Mouse (Mus musculus) c-Kit-negative CD71-positive TER-119-positive erythroid progenitor cells, embryonic 14.5 days (primary cell): ENCODE measurements around the gene Fgfr2.
"Not testable (repeated sequence)": the region's sequence is repeated elsewhere in the genome, so short reads cannot be mapped to it uniquely, and the experiment has no call there.

Source experiments
- DNase-seq: peaks from one replicate; pipeline ENCODE4 v3.0.0-alpha.2; 2013; ENCODE audit warnings: low read depth, low spot score

Fgfr2 gene

DNA sequence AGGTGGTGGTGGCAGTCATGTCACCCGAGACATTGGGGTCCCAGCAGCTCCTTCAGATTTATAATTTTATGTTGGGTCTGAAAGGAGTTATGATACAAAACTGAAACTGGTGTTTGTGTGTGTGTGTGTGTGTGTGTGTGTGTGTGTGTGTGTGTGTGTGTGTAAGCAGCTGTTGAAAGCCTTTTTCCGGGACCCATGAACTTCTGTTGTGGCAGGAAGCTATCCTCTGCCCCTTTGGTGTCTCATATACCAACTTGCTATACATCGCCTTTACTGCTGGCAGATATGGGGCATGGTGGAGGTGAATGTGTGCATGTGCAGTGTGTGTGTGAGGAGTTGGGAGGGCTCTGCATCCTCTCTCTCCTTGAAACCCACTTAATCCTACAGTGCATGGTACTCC is 2049.7 kb downstream of the Fgfr2 start:
- not testable (repeated sequence) for DNase-seq

DNA sequence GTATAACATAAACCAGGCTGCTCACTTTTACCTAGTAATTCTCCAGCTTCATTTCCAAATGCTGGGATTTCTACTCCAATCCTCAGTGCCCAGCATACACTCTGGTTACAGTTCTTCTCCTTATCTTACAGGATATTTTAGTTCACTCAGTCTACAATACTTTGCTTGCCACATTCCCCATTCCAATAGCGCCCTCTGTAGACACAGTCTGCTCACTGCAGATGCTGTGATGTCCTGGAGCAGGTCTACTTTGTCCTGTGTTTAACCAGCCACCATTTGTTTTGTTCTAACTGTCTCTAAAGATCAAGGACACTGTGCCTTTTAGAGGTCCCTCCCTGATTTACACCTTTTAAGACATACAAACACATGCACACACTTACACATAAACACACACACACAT is 2055.0 kb downstream of the Fgfr2 start:
- not testable (repeated sequence) for DNase-seq

DNA sequence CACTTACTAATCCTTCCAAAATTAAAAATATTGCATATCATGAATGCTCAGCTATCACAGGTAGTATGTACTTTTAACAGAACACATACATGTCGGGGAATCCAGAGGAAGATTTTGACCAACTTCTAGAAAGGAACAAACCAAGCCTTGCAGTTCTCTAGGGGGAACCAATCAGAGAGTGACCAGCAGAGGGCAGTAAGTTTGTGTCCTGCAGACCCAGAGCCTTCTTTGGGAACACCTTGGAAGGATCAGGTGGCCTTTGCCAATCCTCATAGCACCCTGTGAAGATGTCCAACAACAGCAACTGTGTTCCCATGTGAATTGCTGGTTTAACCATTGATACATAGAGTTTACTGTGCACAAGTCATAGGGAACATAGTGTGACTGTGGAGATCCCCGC is 2060.6 kb downstream of the Fgfr2 start:
- DNase-seq = no peak

DNA sequence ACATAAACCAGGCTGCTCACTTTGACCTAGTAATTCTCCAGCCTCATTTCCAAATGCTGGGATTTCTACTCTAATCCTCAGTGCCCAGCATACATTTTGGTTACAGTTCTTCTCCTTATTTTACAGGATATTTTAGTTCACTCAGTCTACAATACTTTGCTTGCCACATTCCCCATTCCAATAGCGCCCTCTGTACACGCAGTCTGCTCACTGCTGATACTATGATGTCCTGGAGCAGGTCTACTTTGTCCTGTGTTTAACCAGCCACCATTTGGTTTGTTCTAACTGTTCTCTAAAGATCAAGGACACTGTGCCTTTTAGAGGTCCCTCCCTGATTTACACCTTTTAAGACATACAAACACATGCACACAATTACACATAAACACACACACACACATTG is 2063.3 kb downstream of the Fgfr2 start:
- not testable (repeated sequence) for DNase-seq

DNA sequence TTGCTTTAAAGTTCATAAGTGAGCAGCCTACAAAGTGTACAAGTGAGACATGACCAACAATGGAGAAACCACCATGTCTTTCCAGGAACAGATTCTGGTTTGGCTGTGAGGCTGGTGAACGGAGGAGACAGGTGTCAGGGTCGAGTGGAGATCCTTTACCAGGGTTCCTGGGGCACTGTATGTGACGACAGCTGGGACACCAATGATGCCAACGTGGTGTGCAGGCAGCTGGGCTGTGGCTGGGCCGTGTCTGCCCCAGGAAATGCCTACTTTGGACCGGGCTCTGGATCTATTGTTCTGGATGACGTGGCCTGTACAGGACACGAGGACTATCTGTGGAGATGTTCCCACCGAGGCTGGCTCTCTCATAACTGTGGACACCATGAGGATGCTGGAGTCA is 2065.2 kb downstream of the Fgfr2 start:
- DNase-seq = not testable (repeated sequence)

DNA sequence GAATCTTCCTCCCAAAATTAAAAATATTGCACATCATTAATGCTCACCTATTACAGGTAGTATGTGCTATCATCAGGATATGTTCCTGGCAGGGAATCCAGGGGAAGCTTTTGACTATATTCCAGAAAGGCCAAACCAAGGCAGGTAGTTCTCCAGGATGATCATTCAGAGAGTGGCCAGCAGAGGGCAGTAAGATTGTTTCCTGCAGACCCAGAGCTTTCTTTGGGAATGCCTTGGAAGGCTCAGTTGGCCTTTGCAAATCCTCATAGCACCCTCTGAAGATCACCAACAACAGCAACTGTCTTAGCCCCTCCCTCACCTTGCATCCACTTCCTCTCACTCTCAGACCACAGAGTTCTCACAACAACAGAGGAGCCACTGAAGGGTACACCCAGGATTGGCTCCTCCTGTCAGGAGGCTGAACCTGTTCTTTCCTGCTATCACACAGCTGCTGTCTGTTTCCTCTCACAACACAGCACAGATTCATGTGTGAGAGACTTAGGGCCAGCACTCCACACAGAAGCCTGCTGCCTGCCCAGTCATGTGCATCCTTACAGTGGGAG is 2068.3 kb downstream of the Fgfr2 start:
- DNase-seq = no peak

DNA sequence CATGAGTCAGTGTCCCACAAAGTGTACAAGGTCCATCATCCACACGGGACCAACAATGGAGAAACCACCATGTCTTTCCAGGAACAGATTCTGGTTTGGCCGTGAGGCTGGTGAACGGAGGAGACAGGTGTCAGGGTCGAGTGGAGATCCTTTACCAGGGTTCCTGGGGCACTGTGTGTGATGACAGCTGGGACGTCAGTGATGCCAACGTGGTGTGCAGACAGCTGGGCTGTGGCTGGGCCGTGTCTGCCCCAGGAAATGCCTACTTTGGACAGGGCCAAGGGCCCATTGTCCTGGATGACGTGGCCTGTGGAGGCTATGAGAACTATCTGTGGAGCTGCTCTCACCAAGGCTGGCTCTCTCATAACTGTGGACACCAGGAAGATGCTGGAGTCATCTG is 2073.3 kb downstream of the Fgfr2 start:
- DNase-seq = not testable (repeated sequence)

DNA sequence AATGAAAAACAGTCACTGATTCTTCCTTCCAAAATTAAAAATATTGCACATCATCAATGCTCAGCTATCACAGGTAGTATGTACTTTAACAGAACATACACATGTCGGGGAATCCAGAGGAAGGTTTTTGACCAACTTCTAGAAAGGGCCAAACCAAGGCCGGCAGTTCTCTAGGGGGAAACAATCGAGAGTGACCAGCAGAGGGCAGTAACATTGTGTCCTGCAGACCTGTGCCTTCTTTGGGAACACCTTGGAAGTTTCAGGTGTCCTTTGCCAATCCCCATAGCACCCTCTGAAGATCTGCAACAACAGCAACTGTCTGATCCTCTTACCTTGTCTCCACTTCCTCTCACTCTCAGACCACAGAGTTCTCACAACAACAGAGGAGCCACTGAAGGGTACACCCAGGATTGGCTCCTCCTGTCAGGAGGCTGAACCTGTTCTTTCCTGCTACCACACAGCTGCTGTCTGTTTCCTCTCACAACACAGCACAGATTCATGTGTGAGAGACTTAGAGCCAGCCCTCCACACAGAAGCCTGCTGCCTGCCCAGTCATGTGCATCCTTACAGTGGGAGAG is 2077.8 kb downstream of the Fgfr2 start:
- DNase-seq = not testable (repeated sequence)

DNA sequence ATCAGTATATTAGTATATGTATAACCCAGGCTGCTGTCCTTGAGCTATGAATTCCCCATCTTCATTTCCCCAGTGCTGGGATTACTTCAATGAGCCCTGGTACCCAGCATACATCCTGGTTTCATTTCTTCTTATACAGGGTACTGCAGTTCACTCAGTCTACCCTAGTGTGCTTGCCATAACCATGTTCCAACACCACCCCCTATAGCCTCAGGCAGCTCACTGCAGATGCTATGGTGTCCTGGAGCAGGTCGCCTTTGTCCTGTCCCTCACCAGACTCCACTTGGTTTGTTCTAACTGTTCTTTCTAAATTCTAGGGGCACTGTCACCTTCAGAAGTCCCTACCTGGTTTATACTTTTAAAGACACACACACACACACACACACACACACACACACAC is 2080.5 kb downstream of the Fgfr2 start:
- no peak for DNase-seq

DNA sequence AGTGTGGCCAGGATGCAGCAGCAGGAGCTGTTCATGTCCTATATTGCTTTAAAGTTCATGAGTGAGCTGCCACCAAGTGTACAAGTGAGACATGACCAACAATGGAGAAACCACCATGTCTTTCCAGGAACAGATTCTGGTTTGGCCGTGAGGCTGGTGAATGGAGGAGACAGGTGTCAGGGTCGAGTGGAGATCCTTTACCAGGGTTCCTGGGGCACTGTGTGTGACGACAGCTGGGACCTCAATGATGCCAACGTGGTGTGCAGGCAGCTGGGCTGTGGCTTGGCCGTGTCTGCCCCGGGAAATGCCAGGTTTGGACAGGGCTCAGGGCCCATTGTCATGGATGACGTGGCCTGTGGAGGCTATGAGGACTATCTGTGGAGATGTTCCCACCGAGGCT is 2082.4 kb downstream of the Fgfr2 start:
- not testable (repeated sequence) for DNase-seq

DNA sequence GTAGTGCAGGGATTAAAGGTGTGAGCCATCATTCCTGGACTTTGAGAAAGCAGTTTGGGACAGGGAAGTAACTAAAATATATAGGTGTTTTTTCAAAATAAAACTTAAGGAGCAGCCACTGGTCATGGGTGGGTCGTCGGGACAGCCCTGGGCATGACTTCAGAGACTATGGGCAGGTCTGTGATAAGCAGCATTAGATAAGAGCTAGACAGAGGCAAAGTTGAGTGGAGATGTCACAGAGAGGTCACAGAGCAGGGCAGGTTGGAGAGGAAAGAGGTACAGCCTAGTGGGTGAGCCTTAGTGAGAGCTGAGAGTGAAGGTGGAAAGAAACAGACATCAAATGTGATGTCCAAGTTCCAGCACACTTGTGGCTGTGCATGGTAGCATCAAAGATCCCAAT is 2086.1 kb downstream of the Fgfr2 start:
- DNase-seq = no peak

DNA sequence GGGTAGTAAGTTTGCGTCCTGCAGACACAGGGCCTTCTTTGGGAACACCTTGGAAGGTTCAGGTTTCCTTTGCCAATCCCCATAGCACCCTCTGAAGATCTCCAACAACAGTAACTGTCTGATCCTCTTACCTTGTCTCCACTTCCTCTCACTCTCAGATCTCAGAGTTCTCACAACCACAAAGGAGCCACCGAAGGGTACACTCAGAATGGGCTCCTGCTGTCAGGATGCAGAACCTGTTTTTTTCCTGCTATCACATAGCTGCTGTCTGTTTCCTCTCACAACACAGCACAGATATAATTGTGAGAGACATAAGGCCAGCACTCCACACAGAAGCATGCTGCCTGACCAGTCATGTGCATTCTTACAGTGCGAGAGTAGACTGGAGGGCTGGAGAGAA is 2086.8 kb downstream of the Fgfr2 start:
- DNase-seq = no peak

DNA sequence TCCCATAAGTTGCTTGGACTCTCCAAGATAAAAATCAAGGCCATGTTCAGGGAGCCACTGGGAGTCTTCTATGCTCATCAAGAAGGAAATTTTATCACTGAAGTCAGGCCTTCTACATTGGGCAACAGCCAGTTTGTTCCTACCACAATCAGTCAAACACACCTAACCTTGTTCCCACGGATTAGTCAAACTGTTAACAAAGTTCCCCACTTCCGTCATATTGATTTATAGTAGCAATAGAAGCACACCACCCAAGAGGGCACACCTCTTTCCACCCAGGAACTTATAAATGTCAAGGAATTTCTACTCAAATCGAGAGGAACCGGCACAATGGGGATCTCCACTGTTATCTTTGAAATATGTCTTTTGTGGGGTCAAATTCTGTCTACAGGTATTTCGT is 2091.4 kb downstream of the Fgfr2 start, which contains the start of gene Dmbt1:
Gene Dmbt1, plus strand, starts transcription at position 299 of the 400 bp plus-strand sequence.
- DNase-seq = no peak

DNA sequence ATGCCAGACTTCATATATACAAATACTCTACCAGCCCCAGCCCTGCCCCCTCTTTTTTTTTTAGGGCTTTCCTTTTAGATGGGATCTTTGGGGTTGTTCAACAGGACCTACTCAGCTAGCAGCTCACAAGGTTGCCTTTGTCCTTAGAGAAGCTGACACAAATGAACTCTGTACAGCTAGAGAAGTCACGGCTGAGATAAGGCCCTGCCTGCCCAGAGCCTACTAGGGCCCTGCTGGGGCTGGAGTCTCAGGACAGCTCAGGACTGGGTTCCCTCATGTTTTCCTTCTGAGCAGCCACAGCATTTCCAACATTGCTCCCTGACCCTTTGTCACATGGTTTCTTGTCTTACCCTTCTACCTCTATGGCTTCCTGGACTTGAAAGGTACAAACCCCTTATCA is 2095.6 kb downstream of the Fgfr2 start:
- no peak for DNase-seq

DNA sequence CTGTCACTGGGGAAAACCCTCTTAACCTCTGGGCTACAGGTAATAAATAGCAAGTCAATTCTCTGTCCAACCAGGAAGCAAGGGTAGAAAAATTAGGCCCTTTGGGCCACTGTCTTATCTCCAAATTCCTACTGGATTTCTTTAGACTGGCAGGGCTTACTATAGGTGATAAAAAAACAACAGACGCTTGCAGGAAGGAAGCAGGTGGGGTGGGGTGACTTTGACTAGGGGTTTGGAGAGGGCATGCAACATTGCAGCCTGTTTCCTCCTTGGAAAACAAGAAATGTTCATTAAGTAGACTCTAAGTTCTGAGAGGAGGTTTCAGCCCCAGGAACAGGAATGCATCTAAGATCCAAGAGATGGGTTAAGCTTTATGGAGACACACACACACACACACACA is 2098.3 kb downstream of the Fgfr2 start:
- DNase-seq = no peak

DNA sequence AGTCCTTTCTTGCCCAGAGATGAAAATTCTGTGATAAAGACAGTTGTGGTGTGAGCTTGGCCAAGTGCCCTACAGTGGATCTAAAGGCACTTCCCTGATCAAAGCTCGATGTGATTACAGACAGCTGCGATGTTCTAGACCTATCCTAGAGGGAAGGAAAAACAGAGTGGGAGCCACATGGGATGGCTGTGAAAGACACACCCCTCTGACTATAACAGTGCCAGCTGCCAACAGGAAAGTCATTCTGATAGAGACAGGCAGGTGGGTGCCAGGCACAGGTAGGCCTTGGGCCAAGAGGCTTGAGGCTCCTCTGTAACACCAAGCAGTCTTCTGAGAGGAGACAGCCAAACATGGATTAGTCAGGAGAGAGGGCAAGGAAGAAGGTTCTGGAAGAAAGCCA is 2104.0 kb downstream of the Fgfr2 start:
- DNase-seq = no peak

DNA sequence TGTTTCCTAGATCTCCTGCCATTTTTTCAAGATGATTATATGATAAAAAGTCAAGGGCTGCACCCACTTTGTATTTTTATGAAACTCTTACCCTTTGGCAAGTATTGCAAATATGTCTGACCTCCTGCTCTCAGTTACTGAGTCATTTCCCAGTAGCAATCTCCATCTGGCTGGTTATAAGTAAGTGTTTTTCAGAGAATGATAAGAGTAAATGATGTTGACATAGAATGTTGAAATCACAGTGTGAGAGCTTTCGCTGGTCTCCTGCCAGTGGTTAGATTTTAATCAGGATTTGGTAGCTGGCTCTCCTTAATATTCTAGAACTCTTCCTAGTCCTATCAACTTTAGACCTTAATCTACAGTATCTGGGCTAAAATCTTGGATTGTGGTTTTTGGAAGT is 2111.2 kb downstream of the Fgfr2 start:
- DNase-seq = no peak

DNA sequence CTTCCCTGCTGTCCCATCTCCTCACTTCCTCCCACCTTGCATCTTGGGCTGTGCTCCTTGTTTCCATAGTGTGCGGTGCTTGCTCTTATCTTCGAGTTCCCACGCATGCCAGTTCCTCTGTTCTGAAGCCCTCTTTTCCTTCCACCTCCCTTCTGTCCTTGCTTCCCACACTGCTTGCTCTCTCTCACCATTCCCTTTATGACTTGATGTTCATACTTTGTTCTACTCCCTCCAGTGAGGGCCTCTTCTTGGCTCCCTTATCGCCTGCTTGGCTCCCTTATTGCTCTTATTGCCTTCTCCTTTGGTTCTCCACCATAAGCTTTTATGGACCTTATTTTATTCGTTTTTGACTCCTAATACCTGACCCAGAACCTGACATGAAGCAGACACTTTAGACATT is 2114.0 kb downstream of the Fgfr2 start:
- no peak for DNase-seq

DNA sequence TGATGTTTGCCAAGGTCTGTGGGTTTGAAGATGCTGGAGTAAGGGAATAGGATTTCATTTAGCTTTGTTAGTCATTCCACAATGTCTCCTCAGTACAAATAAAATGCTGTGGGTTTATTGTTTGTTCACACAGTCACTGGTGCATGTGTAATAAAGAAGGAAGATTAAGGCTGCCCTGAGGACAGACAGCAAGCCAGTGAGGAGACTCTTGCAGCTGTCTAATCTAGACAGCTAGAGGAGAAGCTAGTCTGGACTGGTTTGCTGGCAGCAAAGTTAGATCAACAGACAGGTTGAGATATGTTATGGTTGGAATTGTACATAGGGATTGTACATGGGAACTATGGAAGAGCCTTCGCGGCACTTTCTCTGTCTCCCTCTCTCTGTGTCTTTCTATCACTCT is 2115.9 kb downstream of the Fgfr2 start:
- DNase-seq = no peak

DNA sequence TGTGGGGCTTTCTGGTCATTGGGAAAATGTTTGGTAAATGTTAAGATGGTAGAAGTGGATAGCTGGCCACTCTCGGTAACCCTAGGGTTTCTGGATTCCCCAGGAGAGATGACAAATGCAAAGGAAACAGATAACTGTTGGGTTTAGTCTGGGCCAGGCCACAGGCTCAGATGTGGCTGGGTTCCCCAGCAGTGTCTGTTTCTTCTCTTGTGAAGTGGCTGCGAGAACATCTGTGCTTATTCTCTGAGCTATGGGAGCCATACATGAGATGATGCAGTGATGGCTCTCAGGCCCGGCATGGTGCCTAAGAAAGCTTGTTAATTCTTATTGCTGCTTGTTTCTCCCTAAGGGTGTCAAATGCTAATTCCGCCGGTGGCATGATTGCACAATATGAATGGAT is 2119.1 kb downstream of the Fgfr2 start:
- no peak for DNase-seq

DNA sequence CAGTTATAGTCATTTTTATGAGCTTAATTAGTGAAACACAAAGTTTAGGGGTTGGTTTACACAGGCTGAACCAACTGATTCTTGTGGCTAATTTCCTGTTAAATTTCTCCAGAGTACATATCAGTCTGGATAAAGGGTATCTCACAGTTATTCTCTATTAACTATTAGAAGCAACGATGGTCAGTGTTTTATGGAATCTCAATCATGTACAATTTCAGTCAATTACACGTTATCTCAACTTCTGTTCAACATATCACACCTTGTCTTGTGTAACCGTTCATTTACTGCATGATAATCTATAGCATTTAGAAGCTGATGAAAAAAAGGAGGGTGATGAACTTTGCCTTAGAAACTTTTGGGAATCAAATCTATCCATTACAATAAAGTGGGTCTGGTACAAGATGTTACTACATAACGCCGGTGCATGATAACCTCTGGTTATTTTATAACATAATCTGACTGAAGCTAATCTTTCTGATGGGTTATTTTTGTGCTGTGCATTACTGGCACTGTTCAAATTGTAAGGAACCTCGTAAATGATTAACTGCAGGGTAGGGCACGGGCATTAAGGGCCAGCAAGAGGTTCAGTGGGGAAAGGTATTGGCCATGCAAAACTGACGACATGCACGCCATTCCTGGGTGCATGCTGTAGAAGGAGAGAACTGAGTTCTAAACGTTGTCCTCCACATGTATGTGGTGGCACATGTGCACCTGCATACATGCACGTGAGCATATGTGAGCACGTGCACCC is 2121.0 kb downstream of the Fgfr2 start:
- DNase-seq = no peak

DNA sequence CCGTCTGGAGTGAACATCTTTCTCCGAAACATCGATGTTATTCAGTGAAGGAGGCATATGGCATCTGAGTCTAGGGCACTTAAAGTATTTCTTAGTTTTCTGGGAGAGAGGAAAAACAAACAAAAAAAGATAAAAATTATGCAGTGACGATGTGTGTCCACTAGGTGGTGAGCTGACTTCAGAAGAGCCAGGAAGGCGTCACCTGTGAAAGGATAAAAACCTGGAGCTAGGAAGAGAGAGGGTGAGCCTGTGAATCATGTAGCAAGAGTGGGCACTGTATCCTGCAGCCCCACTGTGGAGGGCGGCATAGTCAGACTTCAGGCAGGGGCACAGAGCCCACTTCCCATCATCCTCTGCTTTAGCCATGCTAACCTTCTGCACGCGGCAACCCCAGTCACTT is 2129.2 kb downstream of the Fgfr2 start:
- no peak for DNase-seq

DNA sequence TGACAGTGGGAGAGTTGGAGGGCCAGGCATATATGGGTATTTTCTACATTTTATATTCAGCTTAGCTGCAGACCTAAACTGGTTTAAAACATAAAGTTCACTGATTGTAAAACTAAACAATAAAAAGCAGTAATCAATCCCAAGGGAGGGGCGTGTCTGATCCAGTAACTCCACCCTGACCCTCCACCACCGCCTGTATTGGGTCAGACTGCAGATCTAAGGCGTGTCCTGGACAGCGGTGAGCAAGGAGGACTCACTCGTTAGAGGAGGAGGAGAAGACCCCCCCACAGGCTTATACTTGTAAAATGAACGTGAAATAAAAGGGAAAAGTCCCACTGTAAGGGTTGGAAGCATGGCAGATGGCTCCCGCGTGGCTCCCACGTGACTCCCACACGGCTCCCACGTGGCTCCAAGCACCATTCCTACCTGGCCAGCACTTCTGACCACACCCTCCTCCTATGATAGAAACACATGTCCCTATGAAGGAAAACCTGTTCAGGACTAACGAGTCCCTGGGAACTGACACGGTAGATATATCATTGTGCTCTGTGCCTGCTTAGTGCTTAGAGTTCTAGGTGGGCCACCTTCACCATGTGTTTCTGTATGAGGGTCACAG is 2131.9 kb downstream of the Fgfr2 start:
- DNase-seq = no peak
